Mouse (Mus musculus): ENCODE results near the gene Plekha5. TPM values are rescaled to one million over a fixed set of nuclear protein-coding genes. Genes with fewer than 3 reads are reported as not detected.

Plekha5 gene
- total and polyA plus RNA-seq, 3 experiments: 0.55 TPM; not detected in 2

GRCm38 (mm10) chr6:140629176-140629859, 205.5 kb downstream of the Plekha5 start:
- no peaks in the 10 kb centered on the region for H3K27me3 ChIP-seq (ENCODE audit: insufficient read depth, low read length)
- no peak overlapping the region for H3K4me3 ChIP-seq (ENCODE audit: low read depth, low read length)
- no peaks in the 10 kb centered on the region for H3K9me3 ChIP-seq (replicated peaks)
- H3K4me1 ChIP-seq (ENCODE audit: insufficient read depth, low read depth, low read length): peaks cover 40% of the 10 kb centered on the region
- ATAC-seq (ENCODE audit: extremely low read depth, insufficient number of reproducible peaks, low FRiP score, poor library complexity, severe bottlenecking) (no peak), DNase-seq (ENCODE audit: low spot score) (no peak)
- H3K36me3 ChIP-seq (replicated peaks): peaks cover 46% of the 10 kb centered on the region
- TF ChIP-seq POLR2AphosphoS5 (IDR thresholded peaks at IDR 0.05; ENCODE audit: insufficient replicate concordance, low read depth, low read length) (no peak), GATA2 (IDR thresholded peaks at IDR 0.05; ENCODE audit: borderline replicate concordance, low read depth, low read length) (no peak), CTCF (IDR thresholded peaks at IDR 0.05; ENCODE audit: low read depth, low read length) (no peak), GATA1 (IDR thresholded peaks at IDR 0.05; ENCODE audit: borderline replicate concordance, low read length) (no peak), TAL1 (conservative IDR thresholded peaks at IDR 0.05; ENCODE audit: low read depth, low read length) (no peak)

- ATAC-seq (ENCODE audit: extremely low read depth, insufficient number of reproducible peaks, low FRiP score, poor library complexity, severe bottlenecking): no peak
- no peaks in the 10 kb centered on the region for H3K27me3 ChIP-seq (ENCODE audit: insufficient read depth, low read length)
- no peaks in the 10 kb centered on the region for H3K9me3 ChIP-seq (replicated peaks)
- no peak overlapping the region for H3K4me3 ChIP-seq (ENCODE audit: low read depth, low read length)
- no peak for TF ChIP-seq GATA2 (IDR thresholded peaks at IDR 0.05; ENCODE audit: borderline replicate concordance, low read depth, low read length)
- peaks cover 51% of the 10 kb centered on the region for H3K36me3 ChIP-seq (replicated peaks)
- H3K4me1 ChIP-seq (ENCODE audit: insufficient read depth, low read depth, low read length): peaks cover 35% of the 10 kb centered on the region
- no peak for DNase-seq (ENCODE audit: low spot score)
These were observed 206.5 kb downstream of the Plekha5 start for GRCm38 (mm10) chr6:140630306-140630705.

DNA sequence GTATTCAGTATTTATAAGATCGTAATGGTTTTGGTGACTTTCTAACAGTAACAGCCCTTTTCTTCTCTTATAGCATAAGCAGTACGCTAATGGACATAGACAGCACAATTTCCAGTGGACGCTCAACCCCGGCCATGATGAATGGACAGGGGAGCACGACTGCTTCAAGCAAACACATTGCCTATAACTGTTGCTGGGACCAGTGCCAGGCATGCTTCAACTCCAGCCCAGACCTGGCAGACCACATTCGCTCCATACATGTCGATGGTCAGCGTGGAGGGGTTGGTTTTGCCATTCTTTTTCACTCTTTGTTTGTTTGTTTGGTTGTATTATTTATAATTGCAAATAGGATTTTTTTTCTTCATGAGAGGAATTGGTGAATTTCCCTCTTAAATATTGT, 209.8 kb downstream of the Plekha5 start:
- Histone ChIP-seq H3K36me3 (replicated peaks) (peaks cover 69% of the 10 kb centered on the region), H3K27me3 (ENCODE audit: insufficient read depth, low read length) (no peaks in the 10 kb centered on the region), H3K9me3 (replicated peaks) (no peaks in the 10 kb centered on the region), H3K4me1 (ENCODE audit: insufficient read depth, low read depth, low read length) (peaks cover 13% of the 10 kb centered on the region; the same call in 1 of the 2 replicates), H3K4me3 (ENCODE audit: low read depth, low read length) (no peak overlapping the region)
- ATAC-seq (ENCODE audit: extremely low read depth, insufficient number of reproducible peaks, low FRiP score, poor library complexity, severe bottlenecking): no peak
- no peak for TF ChIP-seq POLR2AphosphoS5 (IDR thresholded peaks at IDR 0.05; ENCODE audit: insufficient replicate concordance, low read depth, low read length)
- no peak for TF ChIP-seq GATA2 (IDR thresholded peaks at IDR 0.05; ENCODE audit: borderline replicate concordance, low read depth, low read length)
- TF ChIP-seq TAL1 (conservative IDR thresholded peaks at IDR 0.05; ENCODE audit: low read depth, low read length): no peak
- no peak for TF ChIP-seq CTCF (IDR thresholded peaks at IDR 0.05; ENCODE audit: low read depth, low read length)
- no peak for TF ChIP-seq GATA1 (IDR thresholded peaks at IDR 0.05; ENCODE audit: borderline replicate concordance, low read length)
- no peak for DNase-seq (ENCODE audit: low spot score)

- no peaks in the 10 kb centered on the region for H3K9me3 ChIP-seq (replicated peaks)
- peaks cover 5% of the 10 kb centered on the region; the same call in 1 of the 2 replicates for H3K4me1 ChIP-seq (ENCODE audit: insufficient read depth, low read depth, low read length)
- no peak overlapping the region for H3K4me3 ChIP-seq (ENCODE audit: low read depth, low read length)
- peaks cover 80% of the 10 kb centered on the region for H3K36me3 ChIP-seq (replicated peaks)
- DNase-seq (ENCODE audit: low spot score) (no peak), ATAC-seq (ENCODE audit: extremely low read depth, insufficient number of reproducible peaks, low FRiP score, poor library complexity, severe bottlenecking) (no peak)
- no peaks in the 10 kb centered on the region for H3K27me3 ChIP-seq (ENCODE audit: insufficient read depth, low read length)
- no peak for TF ChIP-seq CTCF (IDR thresholded peaks at IDR 0.05; ENCODE audit: low read depth, low read length)
- TF ChIP-seq GATA2 (IDR thresholded peaks at IDR 0.05; ENCODE audit: borderline replicate concordance, low read depth, low read length): no peak
- TF ChIP-seq GATA1 (IDR thresholded peaks at IDR 0.05; ENCODE audit: borderline replicate concordance, low read length): no peak
- no peak for TF ChIP-seq TAL1 (conservative IDR thresholded peaks at IDR 0.05; ENCODE audit: low read depth, low read length)
- TF ChIP-seq POLR2AphosphoS5 (IDR thresholded peaks at IDR 0.05; ENCODE audit: insufficient replicate concordance, low read depth, low read length): no peak
These were observed 212.4 kb downstream of the Plekha5 start for GRCm38 (mm10) chr6:140636290-140636689.

- Histone ChIP-seq H3K4me1 (ENCODE audit: insufficient read depth, low read depth, low read length) (no peaks in the 10 kb centered on the region), H3K9me3 (replicated peaks) (no peaks in the 10 kb centered on the region), H3K27me3 (ENCODE audit: insufficient read depth, low read length) (no peaks in the 10 kb centered on the region), H3K36me3 (replicated peaks) (peaks cover 88% of the 10 kb centered on the region), H3K4me3 (ENCODE audit: low read depth, low read length) (no peak overlapping the region)
- no peak for DNase-seq (ENCODE audit: low spot score)
- TF ChIP-seq TAL1 (conservative IDR thresholded peaks at IDR 0.05; ENCODE audit: low read depth, low read length) (no peak), GATA1 (IDR thresholded peaks at IDR 0.05; ENCODE audit: borderline replicate concordance, low read length) (no peak), GATA2 (IDR thresholded peaks at IDR 0.05; ENCODE audit: borderline replicate concordance, low read depth, low read length) (no peak), CTCF (IDR thresholded peaks at IDR 0.05; ENCODE audit: low read depth, low read length) (no peak), POLR2AphosphoS5 (IDR thresholded peaks at IDR 0.05; ENCODE audit: insufficient replicate concordance, low read depth, low read length) (no peak)
- no peak for ATAC-seq (ENCODE audit: extremely low read depth, insufficient number of reproducible peaks, low FRiP score, poor library complexity, severe bottlenecking)
These were observed 218.2 kb downstream of the Plekha5 start for GRCm38 (mm10) chr6:140642010-140642409.

- DNase-seq (ENCODE audit: low spot score): no peak
- H3K4me1 ChIP-seq (ENCODE audit: insufficient read depth, low read depth, low read length): no peaks in the 10 kb centered on the region
- H3K9me3 ChIP-seq (replicated peaks): no peaks in the 10 kb centered on the region
- no peak for ATAC-seq (ENCODE audit: extremely low read depth, insufficient number of reproducible peaks, low FRiP score, poor library complexity, severe bottlenecking)
- no peaks in the 10 kb centered on the region for H3K27me3 ChIP-seq (ENCODE audit: insufficient read depth, low read length)
- peaks cover 88% of the 10 kb centered on the region for H3K36me3 ChIP-seq (replicated peaks)
- no peak overlapping the region for H3K4me3 ChIP-seq (ENCODE audit: low read depth, low read length)
- no peak for TF ChIP-seq CTCF (IDR thresholded peaks at IDR 0.05; ENCODE audit: low read depth, low read length)
- no peak for TF ChIP-seq GATA2 (IDR thresholded peaks at IDR 0.05; ENCODE audit: borderline replicate concordance, low read depth, low read length)
- no peak for TF ChIP-seq GATA1 (IDR thresholded peaks at IDR 0.05; ENCODE audit: borderline replicate concordance, low read length)
- TF ChIP-seq TAL1 (conservative IDR thresholded peaks at IDR 0.05; ENCODE audit: low read depth, low read length): no peak
- TF ChIP-seq POLR2AphosphoS5 (IDR thresholded peaks at IDR 0.05; ENCODE audit: insufficient replicate concordance, low read depth, low read length): no peak
These were observed 218.8 kb downstream of the Plekha5 start for GRCm38 (mm10) chr6:140642655-140643054.

Measured in G1E (cell line).